Mouse (Mus musculus): ENCODE measurements around the gene Nrxn3.

DNA sequence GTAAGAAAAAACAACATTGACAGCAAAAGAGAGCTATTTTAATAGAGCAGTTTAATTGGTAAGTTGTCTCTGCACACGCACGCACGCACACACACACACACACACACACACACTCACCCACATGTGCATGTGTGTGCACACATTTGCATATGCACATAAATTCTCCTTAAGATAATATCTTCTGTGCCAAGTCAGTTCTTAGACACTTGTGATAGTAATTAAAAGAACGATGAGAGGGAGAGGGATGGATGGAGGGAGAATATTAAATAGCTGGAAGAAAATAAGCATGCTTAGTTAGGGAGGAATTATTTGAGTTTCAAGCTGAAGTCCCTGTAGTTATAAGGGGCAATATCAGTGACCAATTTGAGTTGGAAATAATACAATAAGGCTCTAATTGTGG lies 203.6 kb downstream of the Nrxn3 start:
- no peak for TF ChIP-seq CTCF (IDR thresholded peaks at IDR 0.05; ENCODE audit: control insufficient read depth, insufficient read depth, low read length)
- no peak for TF ChIP-seq POLR2A (IDR thresholded peaks at IDR 0.05; ENCODE audit: borderline replicate concordance, control insufficient read depth, low read depth, low read length)
